Mouse (Mus musculus) adrenal gland, adult 2 months (tissue): ENCODE measurements around the gene Jhy. TPM values are rescaled to one million over a fixed set of nuclear protein-coding genes. Genes with fewer than 3 reads are reported as not detected.

Source experiments
- DNase-seq: peaks from one replicate; pipeline ENCODE4 v3.0.0; 2021
- polyA plus RNA-seq: library from polyadenylated mRNA; depleted of rRNA; stranded (reverse); fragments of >200 nt; gene quantifications from 2 replicates; pipeline ENCODE4 v1.2.3, GENCODE M21; 2012
- total RNA-seq, 2 experiments: library from RNA; stranded (reverse); gene quantifications; 2 replicates each; pipeline ENCODE4 v1.2.3; 2021

Gene Jhy
- total and polyA plus RNA-seq, 3 experiments, result not detected

DNA sequence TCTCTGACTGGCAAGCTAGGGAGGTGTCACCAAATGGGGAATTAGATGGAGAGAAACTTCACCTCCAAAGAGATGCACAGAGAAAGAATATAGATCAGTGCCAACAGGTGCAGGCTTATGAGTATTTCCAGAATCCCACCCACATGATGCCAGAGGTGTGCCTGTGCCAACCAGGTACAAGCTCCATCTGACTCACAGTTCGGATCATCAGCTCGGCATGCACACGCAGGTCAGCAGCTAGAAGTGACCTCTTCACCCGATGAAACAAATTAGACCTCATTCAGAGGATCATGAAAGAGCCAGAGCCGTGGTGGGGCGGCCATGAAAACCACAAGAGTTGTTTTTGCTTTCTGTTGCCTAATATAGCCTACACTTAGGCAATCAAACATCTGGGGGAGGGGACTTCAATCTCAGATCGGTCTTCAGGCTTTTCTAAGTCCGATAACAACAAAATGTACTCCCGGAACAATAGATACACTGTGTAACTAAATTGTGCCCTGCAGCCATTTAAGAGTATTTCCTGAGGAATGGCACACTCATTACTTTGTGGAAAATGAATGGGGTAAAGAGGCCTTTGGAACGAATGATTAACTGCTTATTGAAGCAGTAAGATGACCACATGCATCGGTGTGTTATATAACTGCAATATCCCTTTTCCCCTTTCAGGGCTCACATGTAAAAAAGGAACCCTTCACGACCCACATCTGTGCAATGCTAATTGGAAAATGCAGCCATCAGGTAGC, 45.9 kb downstream of the Jhy start:
- DNase-seq, result no peak

DNA sequence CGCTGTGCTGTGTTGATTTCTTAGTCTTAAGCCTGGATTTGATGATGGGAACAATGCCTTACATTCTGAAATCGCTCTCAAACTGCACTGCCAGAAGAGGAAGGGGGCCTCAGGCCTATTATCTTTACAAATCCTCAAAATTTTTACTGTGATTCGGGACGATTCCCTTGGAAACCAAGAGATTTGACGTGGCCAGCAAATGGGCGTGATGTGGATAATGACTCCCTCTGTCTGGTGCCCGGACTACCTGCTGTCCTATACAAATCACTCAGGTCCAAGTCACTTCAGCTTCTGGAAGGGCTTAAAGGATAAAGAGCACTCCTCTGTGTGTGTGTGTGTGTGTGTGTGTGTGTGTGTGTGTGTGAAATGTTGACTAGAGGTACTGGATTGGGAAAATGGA, 55.0 kb downstream of the Jhy start:
- DNase-seq, result no peak

DNA sequence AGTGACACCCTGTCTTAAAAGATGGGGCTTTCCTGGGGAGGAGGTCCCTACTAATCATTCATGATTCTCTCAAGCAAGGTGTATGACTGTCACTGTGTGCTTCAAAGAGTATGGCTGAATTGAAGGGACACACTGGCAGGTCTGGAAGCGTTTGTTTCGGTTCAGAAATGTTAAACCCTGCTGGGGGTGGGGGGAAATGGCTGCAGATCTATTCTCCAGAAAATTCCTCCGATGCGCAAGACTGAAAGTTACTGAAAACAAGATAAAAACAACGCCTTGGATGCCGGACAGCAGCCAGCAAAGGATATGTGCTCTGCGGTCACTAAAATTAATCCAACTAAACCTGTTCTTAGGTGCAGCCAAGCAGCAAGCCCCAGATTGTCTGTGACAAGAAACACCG, 55.5 kb downstream of the Jhy start:
- no peak for DNase-seq

DNA sequence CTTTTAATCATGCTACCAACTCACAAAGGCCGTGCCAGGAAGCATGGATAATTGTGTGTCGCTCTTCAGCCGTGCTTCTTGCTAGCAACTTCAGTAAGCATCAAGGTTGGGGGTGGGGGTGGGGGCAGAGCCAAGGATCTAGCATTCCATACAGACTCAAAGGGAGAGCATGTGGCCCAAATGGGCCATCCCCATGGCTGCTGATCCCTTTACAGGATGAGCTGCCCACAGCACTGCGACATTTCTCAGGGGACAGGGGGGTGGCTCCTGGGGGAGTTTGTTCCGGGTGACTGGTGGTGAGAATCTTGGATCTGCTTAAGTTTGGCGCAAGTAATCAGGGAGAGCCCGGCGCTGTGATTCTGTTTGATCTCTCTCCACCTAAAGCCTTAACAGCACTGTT, 56.5 kb downstream of the Jhy start:
- DNase-seq, result no peak

DNA sequence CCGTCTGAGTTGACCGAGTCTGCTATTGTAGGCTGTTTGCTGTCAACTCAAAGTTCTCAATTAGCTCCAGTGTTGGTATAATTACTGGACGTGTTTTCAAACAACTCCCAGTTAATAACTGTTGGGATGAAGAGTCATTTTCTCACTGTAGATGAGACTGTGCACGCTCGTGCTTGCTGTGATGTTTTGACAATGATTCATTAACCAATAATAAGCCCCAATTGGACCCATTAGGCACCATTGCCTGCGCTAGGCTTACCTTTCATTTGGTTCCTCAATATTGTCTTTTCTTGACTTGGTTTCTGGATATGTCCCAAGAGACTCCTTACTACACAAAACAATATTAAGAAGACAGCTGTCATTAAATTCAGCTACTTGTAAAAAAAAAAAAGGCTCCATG, 71.5 kb downstream of the Jhy start:
- DNase-seq, result no peak

GRCm38 (mm10) chr9:40889389-40889788, 74.5 kb downstream of the Jhy start:
- no peak for DNase-seq

- no peak for DNase-seq
Measured at GRCm38 (mm10) chr9:40885669-40886068, 78.2 kb downstream of the Jhy start.

- DNase-seq, result no peak
Measured at GRCm38 (mm10) chr9:40878998-40879397, 84.9 kb downstream of the Jhy start.

DNA sequence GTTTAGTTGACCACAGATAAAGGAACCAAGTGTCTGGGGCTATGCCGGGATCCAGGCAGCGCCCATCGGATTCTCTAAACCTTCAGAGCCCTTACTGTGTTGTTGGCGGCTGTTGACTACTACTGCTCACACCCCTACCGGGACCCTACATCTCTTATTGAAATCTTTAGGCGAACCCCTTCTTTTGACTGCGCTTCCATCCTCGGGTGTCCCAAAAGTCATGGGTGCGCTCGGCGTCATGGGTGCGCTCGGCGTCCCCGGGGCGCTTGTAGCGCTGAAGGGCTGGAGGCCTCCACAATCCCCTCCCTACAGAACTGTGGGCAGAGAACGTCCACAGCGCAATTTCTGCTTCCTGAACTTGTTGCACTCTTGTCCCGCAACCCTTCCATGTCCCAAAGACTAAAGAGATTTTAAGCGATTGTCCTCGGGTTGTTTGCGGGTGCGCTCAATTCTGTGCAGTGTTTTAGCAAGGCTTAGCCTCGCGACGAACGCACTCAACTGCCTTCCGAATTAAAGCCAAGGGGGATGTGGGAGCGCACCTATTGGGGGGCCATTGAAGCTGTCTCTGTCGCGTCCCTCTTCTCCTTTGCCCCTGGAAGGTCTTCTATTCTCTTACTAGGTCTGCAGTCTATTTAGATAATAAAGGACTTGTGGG, 85.5 kb downstream of the Jhy start:
- DNase-seq, result no peak

- peak; percentile 9 for DNase-seq
Measured at GRCm38 (mm10) chr9:40877881-40878235, 86.1 kb downstream of the Jhy start.

DNA sequence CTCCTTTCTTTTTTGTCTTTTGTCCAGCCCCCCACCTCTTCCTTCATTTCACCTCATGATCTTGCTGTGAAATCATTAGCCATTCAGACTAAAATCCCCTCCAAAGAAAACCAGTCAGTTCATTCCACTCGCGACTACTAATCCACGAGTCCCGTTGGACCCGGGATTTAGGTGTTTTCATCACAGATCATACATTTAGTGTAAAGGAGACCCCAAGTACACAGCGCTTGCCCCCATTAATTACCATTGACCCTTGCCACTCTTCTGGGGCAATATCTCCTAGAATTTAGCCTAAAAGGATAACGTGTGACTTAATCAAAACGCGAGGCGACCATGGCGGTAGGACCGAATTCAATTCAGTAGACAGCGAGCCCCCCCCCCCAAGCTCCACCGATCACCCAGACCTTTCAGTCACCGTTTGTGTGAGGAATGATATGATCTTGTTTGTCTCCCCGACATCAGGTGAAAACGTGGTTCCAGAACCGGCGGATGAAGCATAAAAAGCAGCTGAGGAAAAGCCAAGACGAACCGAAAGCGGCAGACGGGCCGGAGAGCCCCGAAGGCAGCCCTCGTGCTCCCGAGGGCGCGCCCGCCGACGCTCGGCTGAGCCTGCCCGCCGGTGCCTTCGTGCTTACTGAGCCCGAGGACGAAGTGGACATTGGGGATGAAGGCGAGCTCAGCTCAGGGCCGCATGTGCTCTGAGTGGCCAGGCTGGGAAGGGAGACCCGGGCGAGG, 86.6 kb downstream of the Jhy start:
- no peak for DNase-seq

DNA sequence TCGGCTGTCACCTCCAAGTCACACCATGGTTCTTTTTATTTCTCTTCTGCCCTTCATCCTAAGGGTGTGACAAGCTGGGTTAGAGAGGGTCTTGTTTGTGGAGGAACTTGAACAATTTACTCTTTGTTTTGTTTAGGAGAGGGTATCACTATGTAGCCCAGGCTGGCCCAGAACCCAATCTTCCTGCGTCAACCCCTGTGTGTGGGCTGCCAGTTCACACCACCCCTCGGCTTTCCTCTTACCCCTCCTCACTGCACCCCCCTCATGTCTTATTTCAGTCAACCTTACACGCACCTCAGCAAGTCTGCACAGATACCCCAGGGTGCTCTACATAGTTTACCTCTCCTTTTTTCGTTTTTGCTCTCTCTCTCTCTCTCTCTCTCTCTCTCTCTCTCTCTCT, 87.2 kb downstream of the Jhy start:
- no peak for DNase-seq

DNA sequence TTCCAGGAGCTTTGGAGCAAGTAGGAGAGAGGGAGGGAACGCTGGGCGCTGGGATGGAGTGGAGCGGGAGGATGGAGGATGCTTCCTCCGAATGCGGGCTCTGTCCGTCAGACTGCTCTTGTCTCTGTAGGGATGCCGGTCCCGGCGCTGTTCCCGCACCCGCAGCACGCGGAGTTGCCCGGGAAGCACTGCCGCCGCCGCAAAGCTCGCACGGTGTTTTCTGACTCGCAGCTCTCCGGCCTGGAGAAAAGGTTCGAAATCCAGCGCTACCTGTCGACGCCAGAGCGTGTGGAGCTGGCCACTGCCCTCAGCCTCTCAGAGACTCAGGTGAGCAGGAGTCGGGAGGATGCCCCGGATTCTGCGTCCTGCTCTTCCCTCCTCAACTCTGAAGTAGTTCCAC, 87.8 kb downstream of the Jhy start:
- no peak for DNase-seq

DNA sequence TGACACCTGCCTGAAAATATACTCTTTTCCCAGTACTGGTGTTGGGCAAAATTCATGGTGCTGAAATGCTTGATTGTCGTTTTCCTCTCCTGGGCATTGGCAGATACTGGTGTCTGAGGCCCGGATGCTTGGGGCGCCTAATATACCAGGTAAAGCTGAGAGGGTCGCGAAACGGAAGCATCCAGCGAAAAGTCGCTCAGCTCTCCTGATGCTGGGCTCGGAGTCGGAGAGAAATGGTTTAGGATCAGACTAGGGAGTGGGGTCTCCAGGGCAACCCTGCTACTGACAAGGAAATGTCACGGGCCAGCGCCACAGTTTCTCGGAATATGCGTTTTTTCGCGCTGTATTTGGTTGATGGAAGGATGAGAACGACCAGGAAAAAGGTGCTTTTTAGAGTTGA, 88.5 kb downstream of the Jhy start:
- DNase-seq, result no peak

- DNase-seq, result no peak
Measured at GRCm38 (mm10) chr9:40874961-40875360, 89.0 kb downstream of the Jhy start.

GRCm38 (mm10) chr9:40873556-40874470, 90.1 kb downstream of the Jhy start, which contains the start of gene Bsx:
TSS of gene Bsx (plus strand) at chr9:40874127.
- peak; percentile 45 for DNase-seq

- DNase-seq, result peak; percentile 6
Measured at GRCm38 (mm10) chr9:40872156-40872478, 91.8 kb downstream of the Jhy start.

- no peak for DNase-seq
Measured at GRCm38 (mm10) chr9:40871369-40872155, 92.4 kb downstream of the Jhy start.

DNA sequence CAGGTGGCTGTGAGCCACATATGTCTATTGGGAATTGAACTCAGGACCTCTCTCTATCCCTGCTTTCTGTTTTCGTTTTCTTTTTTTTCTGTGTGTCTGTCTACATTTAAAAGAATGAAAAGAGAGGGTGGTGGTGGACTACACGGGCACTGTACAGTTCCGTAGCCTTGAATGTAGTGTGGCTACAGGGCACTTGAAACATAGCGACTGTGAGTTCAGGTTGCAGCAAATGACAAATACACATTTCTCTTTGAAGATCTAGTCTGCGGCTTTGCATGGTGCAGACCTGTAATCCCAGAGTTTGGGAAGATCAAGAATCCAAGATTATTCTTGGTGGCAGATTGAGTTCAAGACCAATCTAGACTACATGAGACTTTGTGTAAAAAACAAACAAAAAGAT, 93.6 kb downstream of the Jhy start:
- no peak for DNase-seq

DNA sequence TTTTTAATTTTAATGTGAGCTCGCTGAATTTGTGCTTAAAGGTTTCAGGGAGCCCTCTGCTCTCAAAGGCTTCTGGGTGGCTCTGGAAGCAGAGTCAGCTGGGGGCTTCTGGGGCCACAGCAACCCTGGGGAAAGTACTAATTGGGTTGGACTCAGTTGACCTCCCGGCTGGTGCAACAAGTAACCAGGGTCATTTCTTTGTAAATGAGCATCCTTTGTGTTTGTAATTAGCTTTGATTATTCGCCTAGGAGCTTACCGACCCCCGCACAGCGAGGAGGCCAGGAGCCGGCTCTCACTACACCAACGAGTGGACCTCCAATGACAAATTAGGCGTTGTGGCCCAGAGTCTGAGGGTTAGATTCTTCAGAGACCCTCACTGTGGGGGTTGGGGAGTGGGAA, 104.7 kb downstream of the Jhy start:
- DNase-seq, result no peak

DNA sequence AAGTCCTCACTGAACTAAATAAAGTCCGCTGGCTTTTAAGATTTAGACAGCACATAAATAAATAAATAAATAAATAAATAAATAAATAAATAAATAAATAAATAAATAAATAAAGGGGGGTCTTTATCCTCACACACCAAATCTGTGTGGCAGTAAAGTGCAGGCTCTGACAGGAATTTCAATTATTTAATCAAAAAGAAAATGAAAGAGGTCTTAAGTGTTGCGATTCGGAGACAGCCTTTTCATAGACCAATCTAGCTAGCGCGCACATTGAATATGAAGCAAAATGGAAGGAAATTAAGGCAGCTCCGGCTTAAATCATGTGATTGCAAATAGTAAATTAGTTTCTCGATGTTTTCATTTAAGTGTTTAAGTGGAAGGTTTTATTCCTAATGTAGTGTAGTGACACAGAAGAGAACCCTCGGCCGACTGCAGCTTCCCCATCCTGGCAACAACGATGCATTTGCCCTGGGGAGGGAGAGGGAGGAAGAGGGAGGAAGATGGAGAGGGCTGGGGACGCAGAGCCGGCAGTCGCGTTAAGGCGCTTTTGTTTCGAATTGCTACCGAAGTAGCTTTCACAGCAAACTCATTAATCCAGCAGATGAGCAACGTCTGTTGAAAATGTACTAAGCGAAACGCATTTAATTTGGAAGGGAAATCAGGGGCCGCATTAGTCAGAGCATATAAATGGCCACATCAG, 105.3 kb downstream of the Jhy start:
- DNase-seq, result no peak
